Mouse (Mus musculus): ENCODE results near the gene Clnk. TPM values are rescaled to one million over a fixed set of nuclear protein-coding genes. Genes with fewer than 3 reads are reported as not detected.

The Clnk gene
- total RNA-seq (2014; fragmentation: Nextera tagmentation) (not detected in 2 replicates), total RNA-seq (2017) (not detected in 2 replicates), polyA plus RNA-seq (2012) (not detected in 2 replicates)

DNA sequence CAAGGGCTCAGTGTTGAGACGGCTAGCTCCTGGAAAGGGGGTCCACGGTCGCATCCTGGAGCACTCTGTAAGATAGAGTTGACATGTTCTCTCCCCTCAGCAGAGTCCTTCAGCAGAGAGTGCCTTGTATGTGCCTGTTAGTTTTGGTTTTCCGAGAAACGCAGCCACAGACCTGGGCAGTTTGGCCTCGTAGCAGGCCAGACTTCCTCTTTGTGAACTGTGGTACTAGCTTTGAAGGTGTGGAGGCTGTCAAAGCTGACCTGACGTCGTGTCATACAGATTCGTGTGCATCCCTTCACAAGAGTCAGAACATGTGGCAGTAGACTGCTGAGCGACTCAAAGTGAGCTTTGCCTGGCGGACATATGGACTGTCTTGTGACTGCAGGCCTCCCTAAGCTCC is at the start of gene Clnk:
Gene Clnk (minus strand): TSS at position 191 of the 400 bp plus-strand sequence.
- no peaks in the 10 kb centered on the region for H3K36me3 ChIP-seq (replicated peaks)
- peaks cover 14% of the 10 kb centered on the region for H3K9me3 ChIP-seq (replicated peaks)
- ATAC-seq (ENCODE audit: extremely low read depth, insufficient number of reproducible peaks, low FRiP score, poor library complexity, severe bottlenecking) (no peak), DNase-seq (ENCODE audit: low spot score) (no peak)
- no peak within 1 kb of the TSS for H3K4me3 ChIP-seq (ENCODE audit: low read depth, low read length)
- TF ChIP-seq TAL1 (conservative IDR thresholded peaks at IDR 0.05; ENCODE audit: low read depth, low read length) = no peak
- TF ChIP-seq CTCF (IDR thresholded peaks at IDR 0.05; ENCODE audit: low read depth, low read length) = no peak
- no peak for TF ChIP-seq GATA2 (IDR thresholded peaks at IDR 0.05; ENCODE audit: borderline replicate concordance, low read depth, low read length)
- no peak for TF ChIP-seq POLR2AphosphoS5 (IDR thresholded peaks at IDR 0.05; ENCODE audit: insufficient replicate concordance, low read depth, low read length)
- no peak for TF ChIP-seq GATA1 (IDR thresholded peaks at IDR 0.05; ENCODE audit: borderline replicate concordance, low read length)
- no peaks in the 10 kb centered on the region for H3K4me1 ChIP-seq (ENCODE audit: insufficient read depth, low read depth, low read length)
- no peaks in the 10 kb centered on the region for H3K27me3 ChIP-seq (ENCODE audit: insufficient read depth, low read length)

DNA sequence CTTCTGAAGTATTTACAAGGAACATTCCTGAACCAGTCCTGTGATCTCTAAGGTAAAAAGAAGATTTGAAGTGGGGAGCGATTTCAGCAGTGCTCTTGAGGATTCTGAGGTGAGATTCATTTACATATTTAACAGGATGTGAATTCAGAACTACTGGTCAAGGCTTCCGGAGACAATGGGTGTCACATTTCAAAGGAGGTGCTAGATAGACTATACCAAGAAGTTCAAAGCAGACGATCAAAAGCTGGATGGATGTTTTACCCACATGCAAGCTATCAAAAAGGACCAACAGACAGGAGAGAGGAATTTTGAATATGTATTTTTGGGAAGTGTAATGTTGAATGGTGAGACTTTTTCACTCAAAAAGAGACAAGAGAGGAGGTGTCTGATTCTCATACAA is 28.7 kb upstream of the Clnk start:
- no peak for DNase-seq (ENCODE audit: low spot score)
- Histone ChIP-seq H3K9me3 (replicated peaks) (no peaks in the 10 kb centered on the region; the same call in 1 of the 2 replicates), H3K4me3 (ENCODE audit: low read depth, low read length) (no peak overlapping the region), H3K27me3 (ENCODE audit: insufficient read depth, low read length) (no peaks in the 10 kb centered on the region), H3K36me3 (replicated peaks) (no peaks in the 10 kb centered on the region), H3K4me1 (ENCODE audit: insufficient read depth, low read depth, low read length) (no peaks in the 10 kb centered on the region)
- TF ChIP-seq GATA1 (IDR thresholded peaks at IDR 0.05; ENCODE audit: borderline replicate concordance, low read length) (no peak), GATA2 (IDR thresholded peaks at IDR 0.05; ENCODE audit: borderline replicate concordance, low read depth, low read length) (no peak), POLR2AphosphoS5 (IDR thresholded peaks at IDR 0.05; ENCODE audit: insufficient replicate concordance, low read depth, low read length) (no peak), TAL1 (conservative IDR thresholded peaks at IDR 0.05; ENCODE audit: low read depth, low read length) (no peak), CTCF (IDR thresholded peaks at IDR 0.05; ENCODE audit: low read depth, low read length) (no peak)
- no peak for ATAC-seq (ENCODE audit: extremely low read depth, insufficient number of reproducible peaks, low FRiP score, poor library complexity, severe bottlenecking)

DNA sequence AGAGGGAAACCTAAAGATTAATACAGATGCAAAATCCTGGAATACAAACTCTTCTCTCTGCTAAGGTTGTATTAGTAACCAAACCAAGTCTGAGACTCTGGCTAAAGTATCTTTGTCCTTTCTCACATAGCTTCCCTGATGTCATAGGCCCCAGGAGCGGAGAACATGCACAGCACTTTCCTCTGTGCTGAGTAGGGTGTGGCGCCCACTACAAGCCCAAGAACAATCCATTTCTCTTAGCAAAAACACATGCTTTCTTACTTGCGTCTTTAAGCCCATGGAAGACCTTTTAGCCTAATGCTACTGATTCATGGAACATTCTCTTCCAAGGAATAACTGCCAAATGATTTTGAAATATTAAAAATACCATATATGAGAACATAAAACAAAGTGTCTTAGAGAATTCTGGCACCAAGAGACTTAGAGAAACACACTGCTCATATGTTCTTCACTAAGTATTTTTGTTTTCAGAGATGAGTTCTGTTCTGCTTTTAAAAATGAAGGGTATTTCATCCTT is 28.0 kb upstream of the Clnk start:
- no peak for ATAC-seq (ENCODE audit: extremely low read depth, insufficient number of reproducible peaks, low FRiP score, poor library complexity, severe bottlenecking)

DNA sequence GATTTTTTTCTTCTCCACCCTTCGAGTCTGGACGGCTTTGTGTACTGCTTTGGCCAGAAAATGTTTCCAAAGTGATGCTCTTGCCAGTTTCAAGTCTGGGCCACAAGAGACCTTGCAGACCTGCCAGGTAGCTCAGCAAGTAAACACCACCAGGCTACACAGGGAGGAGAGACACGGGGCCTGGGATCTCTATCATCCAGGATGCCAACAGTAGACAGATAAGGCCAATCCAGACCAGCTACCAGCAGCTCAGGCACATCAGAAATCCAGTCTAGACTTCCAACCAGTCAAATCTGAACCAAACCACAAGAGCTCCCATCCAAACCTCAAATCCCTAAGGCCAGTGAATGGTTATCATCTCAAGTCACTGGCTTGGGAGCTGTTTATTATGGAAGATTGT is 26.3 kb upstream of the Clnk start:
- ATAC-seq (ENCODE audit: extremely low read depth, insufficient number of reproducible peaks, low FRiP score, poor library complexity, severe bottlenecking) (no peak), DNase-seq (ENCODE audit: low spot score) (no peak)
- Histone ChIP-seq H3K4me1 (ENCODE audit: insufficient read depth, low read depth, low read length) (no peaks in the 10 kb centered on the region), H3K27me3 (ENCODE audit: insufficient read depth, low read length) (no peaks in the 10 kb centered on the region), H3K36me3 (replicated peaks) (no peaks in the 10 kb centered on the region), H3K4me3 (ENCODE audit: low read depth, low read length) (no peak overlapping the region), H3K9me3 (replicated peaks) (peaks cover 7% of the 10 kb centered on the region)
- TF ChIP-seq POLR2AphosphoS5 (IDR thresholded peaks at IDR 0.05; ENCODE audit: insufficient replicate concordance, low read depth, low read length) (no peak), GATA1 (IDR thresholded peaks at IDR 0.05; ENCODE audit: borderline replicate concordance, low read length) (no peak), GATA2 (IDR thresholded peaks at IDR 0.05; ENCODE audit: borderline replicate concordance, low read depth, low read length) (no peak), CTCF (IDR thresholded peaks at IDR 0.05; ENCODE audit: low read depth, low read length) (no peak), TAL1 (conservative IDR thresholded peaks at IDR 0.05; ENCODE audit: low read depth, low read length) (no peak)

More for the DNA sequence above, 28.0 kb upstream of the Clnk start:
- H3K27me3 ChIP-seq (ENCODE audit: insufficient read depth, low read length) = no peaks in the 10 kb centered on the region
- no peaks in the 10 kb centered on the region for H3K4me1 ChIP-seq (ENCODE audit: insufficient read depth, low read depth, low read length)
- H3K4me3 ChIP-seq (ENCODE audit: low read depth, low read length) = no peak overlapping the region
- H3K9me3 ChIP-seq (replicated peaks) = peaks cover 4% of the 10 kb centered on the region; the same call in 1 of the 2 replicates
- H3K36me3 ChIP-seq (replicated peaks) = no peaks in the 10 kb centered on the region
- DNase-seq (ENCODE audit: low spot score) = no peak
- TF ChIP-seq GATA1 (IDR thresholded peaks at IDR 0.05; ENCODE audit: borderline replicate concordance, low read length) (no peak), CTCF (IDR thresholded peaks at IDR 0.05; ENCODE audit: low read depth, low read length) (no peak), TAL1 (conservative IDR thresholded peaks at IDR 0.05; ENCODE audit: low read depth, low read length) (no peak), GATA2 (IDR thresholded peaks at IDR 0.05; ENCODE audit: borderline replicate concordance, low read depth, low read length) (no peak), POLR2AphosphoS5 (IDR thresholded peaks at IDR 0.05; ENCODE audit: insufficient replicate concordance, low read depth, low read length) (no peak)

DNA sequence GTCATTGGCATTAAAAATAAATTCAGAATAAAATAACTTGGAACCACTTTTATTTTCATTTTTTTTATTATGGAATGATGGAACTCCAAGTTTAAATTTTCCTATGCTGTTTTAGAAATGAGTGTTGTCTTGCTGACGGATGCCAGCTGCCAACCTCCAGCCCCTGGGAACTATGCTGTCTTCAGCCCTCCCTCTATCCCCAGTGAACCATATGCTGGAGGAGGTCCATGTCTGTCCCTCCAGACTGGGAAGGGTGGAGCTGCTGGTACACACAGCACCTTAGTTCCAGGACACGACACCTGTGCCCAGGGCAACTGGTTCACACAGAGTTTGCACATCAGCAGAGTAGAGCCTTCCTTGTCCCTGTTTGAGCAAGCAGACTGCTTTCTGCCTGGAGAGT is 22.4 kb upstream of the Clnk start:
- no peak for ATAC-seq (ENCODE audit: extremely low read depth, insufficient number of reproducible peaks, low FRiP score, poor library complexity, severe bottlenecking)
- DNase-seq (ENCODE audit: low spot score) = no peak
- no peaks in the 10 kb centered on the region for H3K4me1 ChIP-seq (ENCODE audit: insufficient read depth, low read depth, low read length)
- no peaks in the 10 kb centered on the region for H3K27me3 ChIP-seq (ENCODE audit: insufficient read depth, low read length)
- no peak overlapping the region for H3K4me3 ChIP-seq (ENCODE audit: low read depth, low read length)
- peaks cover 12% of the 10 kb centered on the region for H3K9me3 ChIP-seq (replicated peaks)
- no peak for TF ChIP-seq POLR2AphosphoS5 (IDR thresholded peaks at IDR 0.05; ENCODE audit: insufficient replicate concordance, low read depth, low read length)
- no peak for TF ChIP-seq GATA1 (IDR thresholded peaks at IDR 0.05; ENCODE audit: borderline replicate concordance, low read length)
- TF ChIP-seq CTCF (IDR thresholded peaks at IDR 0.05; ENCODE audit: low read depth, low read length) = no peak
- H3K36me3 ChIP-seq (replicated peaks) = no peaks in the 10 kb centered on the region

DNA sequence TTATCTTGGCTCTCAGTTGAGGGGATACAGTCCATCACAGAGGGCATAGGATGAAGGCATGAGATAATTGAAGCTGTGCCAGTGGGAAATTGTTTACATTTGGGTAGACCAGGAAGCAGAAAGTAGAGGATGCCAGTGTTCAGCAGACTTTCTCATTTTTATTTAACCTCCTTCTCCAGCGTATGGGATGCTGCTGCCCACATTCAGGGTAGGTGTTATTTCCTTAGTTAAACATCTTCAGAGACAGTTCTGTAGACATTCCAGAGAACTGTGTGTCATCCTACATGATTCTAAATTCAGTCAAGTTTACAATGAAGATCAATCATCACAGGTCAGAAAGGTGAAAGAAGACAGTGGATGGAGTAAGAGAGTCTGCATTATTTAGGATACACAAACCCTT is 12.0 kb upstream of the Clnk start:
- H3K9me3 ChIP-seq (replicated peaks) = 0 out of 2 replicates have a peak, but pooled peaks cover 3% of the 10 kb centered on the region
- H3K36me3 ChIP-seq (replicated peaks) = no peaks in the 10 kb centered on the region
- TF ChIP-seq GATA1 (IDR thresholded peaks at IDR 0.05; ENCODE audit: borderline replicate concordance, low read length) = no peak
- TF ChIP-seq GATA2 (IDR thresholded peaks at IDR 0.05; ENCODE audit: borderline replicate concordance, low read depth, low read length) = no peak
- no peak for TF ChIP-seq POLR2AphosphoS5 (IDR thresholded peaks at IDR 0.05; ENCODE audit: insufficient replicate concordance, low read depth, low read length)
- TF ChIP-seq TAL1 (conservative IDR thresholded peaks at IDR 0.05; ENCODE audit: low read depth, low read length) = no peak
- TF ChIP-seq CTCF (IDR thresholded peaks at IDR 0.05; ENCODE audit: low read depth, low read length) = no peak
- H3K4me1 ChIP-seq (ENCODE audit: insufficient read depth, low read depth, low read length) = no peaks in the 10 kb centered on the region
- no peak for ATAC-seq (ENCODE audit: extremely low read depth, insufficient number of reproducible peaks, low FRiP score, poor library complexity, severe bottlenecking)
- H3K4me3 ChIP-seq (ENCODE audit: low read depth, low read length) = no peak overlapping the region
- DNase-seq (ENCODE audit: low spot score) = no peak
- no peaks in the 10 kb centered on the region for H3K27me3 ChIP-seq (ENCODE audit: insufficient read depth, low read length)

All from G1E (cell line).